Mouse (Mus musculus) bone marrow macrophage, adult 2 months (primary cell): Measurements from ENCODE around the gene Atp10a. TPM values are rescaled to one million over a fixed set of nuclear protein-coding genes. Genes with fewer than 3 reads are reported as not detected.

Source experiments
- H3K27ac ChIP-seq: 2 replicates; pipeline ENCODE4 v1.5.1; 2012; ENCODE audit warnings: low read depth, low read length; ENCODE audit not compliant: insufficient read depth
- H3K4me1 ChIP-seq: 2 replicates; pipeline ENCODE4 v1.6.1; 2012; ENCODE audit warnings: low read length; ENCODE audit not compliant: control insufficient read depth, insufficient read depth
- H3K4me3 ChIP-seq: 2 replicates; pipeline ENCODE4 v1.5.1; 2012; ENCODE audit warnings: mild to moderate bottlenecking, low read length, moderate library complexity; ENCODE audit not compliant: insufficient read depth
- CTCF ChIP-seq: IDR thresholded peaks from 2 replicates; pipeline ENCODE4 v1.5.1; 2012; ENCODE audit warnings: low read depth, mild to moderate bottlenecking, low read length, moderate library complexity
- POLR2A ChIP-seq: IDR thresholded peaks from 2 replicates; pipeline ENCODE4 v1.6.1; 2012; ENCODE audit warnings: mild to moderate bottlenecking, low read depth, low read length, borderline replicate concordance
- polyA plus RNA-seq: library from polyadenylated mRNA; stranded (reverse); fragments of >200 nt; gene quantifications from 2 replicates; pipeline ENCODE4 v1.2.4, GENCODE M21; 2012; ENCODE audit not compliant: missing spikeins, insufficient read depth, insufficient read length

Atp10a gene
- polyA plus RNA-seq: 2.8 and 3.0 TPM in 2 replicates

DNA sequence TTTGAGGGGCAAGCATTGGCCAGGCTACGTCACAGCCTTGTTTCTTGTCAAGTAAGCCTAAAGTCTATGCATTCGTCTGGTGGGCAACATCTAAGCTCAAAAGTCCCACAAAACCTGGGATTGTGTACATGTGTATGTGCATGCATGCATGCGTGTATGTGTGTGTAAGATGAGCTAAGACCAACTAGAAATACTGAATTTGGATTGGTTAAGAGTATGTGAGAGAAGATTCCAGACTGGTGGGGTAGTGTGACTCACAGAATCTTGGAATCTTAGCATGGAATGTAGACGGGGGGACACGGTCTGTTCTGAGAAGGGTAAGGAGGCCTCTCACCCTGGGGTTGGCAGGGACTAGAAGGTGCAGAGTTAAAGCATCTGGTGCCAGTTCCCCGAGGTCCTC, at the start of gene Atp10a:
TSS of gene Atp10a (plus strand) at position 301 of the 400 bp plus-strand sequence.
- H3K4me3 ChIP-seq: no peak within 1 kb of the TSS
- H3K27ac ChIP-seq: no peak within 1 kb of the TSS
- no peak for TF ChIP-seq CTCF
- TF ChIP-seq POLR2A: no peak
- H3K4me1 ChIP-seq: no peaks in the 10 kb centered on the region

DNA sequence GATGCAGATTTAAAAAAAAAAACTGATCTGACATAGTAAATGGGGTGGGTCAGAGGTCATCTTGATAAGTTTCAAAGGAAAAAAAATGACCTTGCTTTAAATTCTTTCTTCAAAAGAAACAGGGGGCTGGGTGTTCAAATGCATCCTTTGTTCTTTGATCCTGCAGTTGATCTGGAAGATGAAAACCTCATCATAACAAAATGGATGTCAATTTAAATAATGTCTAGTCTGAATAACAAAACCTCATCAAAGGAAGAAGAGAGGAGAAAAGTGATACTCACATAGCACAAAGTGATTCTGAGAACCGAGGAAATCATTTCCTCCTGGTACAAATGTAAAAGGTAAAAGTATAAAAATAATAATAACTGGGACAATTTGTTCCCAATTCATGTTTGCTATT, 37.9 kb upstream of the Atp10a start:
- Histone ChIP-seq H3K27ac (no peak overlapping the region), H3K4me1 (no peaks in the 10 kb centered on the region), H3K4me3 (no peak overlapping the region)
- TF ChIP-seq CTCF (no peak), POLR2A (no peak)

DNA sequence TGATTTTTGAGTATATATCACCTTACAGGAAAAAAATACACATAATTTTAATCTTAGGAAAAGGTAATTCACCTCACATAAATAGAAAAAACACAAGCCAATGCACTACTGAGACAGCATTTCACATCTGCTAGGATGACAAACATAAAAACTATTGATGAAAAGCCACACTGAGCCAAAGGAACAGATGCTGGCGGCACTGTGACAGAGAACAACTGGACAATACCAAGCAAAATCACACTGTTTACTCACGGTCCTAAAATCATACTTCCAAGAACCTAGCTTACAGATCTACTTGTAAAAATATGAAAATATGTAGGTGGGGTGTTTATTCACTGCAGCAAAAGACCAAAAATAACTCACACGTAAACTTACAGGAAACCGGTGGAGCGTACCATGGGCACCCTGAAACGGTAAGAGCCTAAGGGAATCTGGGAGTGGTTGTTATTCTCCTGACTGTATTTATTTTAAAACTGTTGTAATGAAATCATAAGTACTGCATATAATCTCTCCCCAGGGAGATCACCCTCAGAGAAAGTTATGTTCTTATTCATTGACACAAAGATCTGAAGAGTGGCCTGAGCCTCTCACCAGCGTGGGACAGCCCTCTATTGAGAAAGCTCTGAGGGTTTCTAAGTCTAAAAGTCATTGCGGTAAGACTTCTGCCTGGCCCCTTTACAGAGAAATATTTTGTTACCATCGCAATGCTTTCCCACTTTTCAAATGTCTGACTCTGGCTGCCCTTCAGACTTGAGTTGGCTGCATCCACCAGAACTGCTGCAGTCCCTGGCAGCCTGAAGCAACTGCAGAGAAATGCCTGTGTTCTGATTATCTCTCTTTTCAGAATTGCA, 29.4 kb upstream of the Atp10a start:
- Histone ChIP-seq H3K4me1 (no peaks in the 10 kb centered on the region), H3K4me3 (no peak overlapping the region), H3K27ac (no peak overlapping the region)
- TF ChIP-seq CTCF: no peak
- TF ChIP-seq POLR2A: no peak

DNA sequence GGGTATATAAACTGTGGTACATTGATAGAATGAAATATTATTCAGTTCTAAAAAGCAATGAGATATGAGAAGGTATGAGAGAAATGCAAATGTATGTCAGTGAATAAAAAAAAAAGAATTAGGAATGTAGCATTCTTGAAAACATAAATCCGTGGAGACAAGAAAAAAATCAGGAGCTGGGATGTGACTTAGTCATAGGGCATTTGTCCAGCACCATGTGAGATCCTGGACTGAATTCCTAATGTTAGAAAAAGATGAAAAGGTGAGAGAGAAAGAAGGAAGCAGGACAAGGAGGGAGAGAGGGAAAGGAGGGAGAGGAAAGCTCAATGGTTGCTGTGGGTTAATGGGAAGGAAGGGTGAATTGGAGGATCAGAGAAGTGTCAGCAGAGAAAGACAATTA, 28.6 kb upstream of the Atp10a start:
- Histone ChIP-seq H3K4me3 (no peak overlapping the region), H3K27ac (no peak overlapping the region), H3K4me1 (no peaks in the 10 kb centered on the region)
- no peak for TF ChIP-seq POLR2A
- TF ChIP-seq CTCF: no peak

DNA sequence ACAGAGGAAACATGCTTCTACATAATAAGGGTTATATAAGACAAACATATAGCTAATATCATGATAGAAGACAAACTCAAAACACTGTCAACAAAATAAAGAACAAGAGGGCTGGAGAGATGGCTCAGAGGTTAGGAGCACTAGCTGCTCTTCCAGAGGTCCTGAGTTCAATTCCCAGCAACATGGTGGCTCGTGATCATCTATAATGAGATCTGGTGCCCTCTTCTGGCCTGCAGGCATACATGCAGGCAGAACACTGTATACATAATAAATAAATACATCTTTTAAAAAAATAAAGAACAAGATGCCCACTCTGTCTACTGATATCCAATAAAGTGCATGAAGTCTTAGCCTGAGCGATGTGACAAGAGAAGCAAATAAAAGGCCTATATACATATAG, 26.7 kb upstream of the Atp10a start:
- no peak overlapping the region for H3K27ac ChIP-seq
- no peaks in the 10 kb centered on the region for H3K4me1 ChIP-seq
- TF ChIP-seq CTCF: no peak
- no peak for TF ChIP-seq POLR2A
- no peak overlapping the region for H3K4me3 ChIP-seq

DNA sequence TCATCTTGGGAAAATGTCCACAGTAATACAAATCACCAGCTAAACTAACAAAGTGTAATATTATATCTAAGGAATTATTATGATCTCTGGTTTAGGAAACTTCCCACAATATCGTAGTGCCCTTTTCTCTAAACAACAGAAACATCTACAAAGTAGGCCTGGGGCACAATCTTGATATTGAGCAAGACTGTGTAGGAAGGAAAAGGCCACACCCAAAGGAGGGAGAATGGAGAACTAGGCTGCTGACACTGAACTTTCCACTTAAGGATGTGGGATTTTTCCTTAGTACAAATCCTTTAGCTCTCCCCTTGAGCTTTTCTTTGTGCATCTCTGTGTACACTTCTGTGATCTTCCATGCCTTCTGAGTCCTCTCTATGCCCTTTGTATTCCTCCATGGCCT, 22.3 kb upstream of the Atp10a start:
- Histone ChIP-seq H3K27ac (no peak overlapping the region), H3K4me1 (no peaks in the 10 kb centered on the region), H3K4me3 (no peak overlapping the region)
- TF ChIP-seq POLR2A (no peak), CTCF (no peak)

DNA sequence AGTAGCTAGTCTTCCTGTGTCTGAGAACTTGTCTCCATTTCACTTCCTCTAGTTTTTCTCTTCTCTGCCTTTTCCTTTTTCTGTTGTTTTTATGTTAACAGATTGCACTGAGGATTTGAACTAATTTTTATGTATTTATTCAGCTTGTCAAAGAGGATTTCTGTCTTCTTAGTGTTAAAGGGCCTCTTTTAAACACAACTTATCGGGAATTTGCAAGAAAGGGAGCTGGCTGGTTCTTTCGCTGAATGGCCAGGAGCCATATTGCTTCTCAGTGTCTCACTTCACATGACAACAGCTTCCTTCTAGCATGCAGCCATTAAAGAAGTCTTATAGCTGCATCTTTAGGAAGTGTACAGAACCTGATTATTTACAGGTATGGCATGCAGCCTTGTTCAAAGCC, 16.3 kb upstream of the Atp10a start:
- Histone ChIP-seq H3K4me3 (no peak overlapping the region), H3K4me1 (no peaks in the 10 kb centered on the region), H3K27ac (no peak overlapping the region)
- TF ChIP-seq CTCF: no peak
- no peak for TF ChIP-seq POLR2A

DNA sequence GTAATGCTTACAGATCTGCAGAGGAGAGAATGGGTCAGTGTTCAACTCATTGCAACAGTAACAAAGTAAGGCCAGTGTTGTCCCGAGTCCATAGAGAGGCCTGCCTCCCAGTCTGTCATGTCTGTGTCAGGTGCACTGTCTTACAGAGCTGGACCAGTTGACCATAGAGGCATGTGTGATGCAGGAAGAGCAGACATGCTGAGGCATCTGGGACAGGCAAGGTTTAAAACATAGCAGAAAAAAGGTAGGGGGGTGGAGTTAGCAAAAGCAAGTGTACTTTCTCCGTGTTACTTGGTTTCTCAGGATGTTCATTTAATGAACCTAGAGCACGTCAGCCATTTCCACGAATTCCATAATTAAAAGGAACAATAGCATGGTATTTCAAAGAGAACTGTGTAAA, 15.5 kb upstream of the Atp10a start:
- TF ChIP-seq CTCF (no peak), POLR2A (no peak)
- no peak overlapping the region for H3K27ac ChIP-seq

DNA sequence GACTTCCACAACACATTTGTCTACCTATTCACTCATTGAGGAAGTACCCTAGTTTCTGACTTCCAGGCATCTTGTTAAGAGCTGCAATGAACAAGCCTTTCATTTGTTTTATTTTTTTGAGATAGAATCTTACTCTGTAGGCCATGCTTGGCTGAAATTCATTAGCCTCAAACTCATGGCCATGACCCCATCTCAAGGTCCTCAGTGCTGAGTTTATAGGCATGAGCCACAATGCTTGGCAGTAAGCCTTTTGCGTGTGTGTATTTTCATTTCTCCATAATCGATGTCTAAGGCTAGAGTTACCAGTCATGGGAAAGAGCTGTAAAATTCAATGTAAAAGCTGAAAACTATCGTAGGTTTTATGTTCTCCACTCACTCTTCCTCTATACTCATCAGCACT, 14.1 kb upstream of the Atp10a start:
- no peak overlapping the region for H3K27ac ChIP-seq
- no peak overlapping the region for H3K4me3 ChIP-seq
- TF ChIP-seq POLR2A (no peak), CTCF (no peak)
- no peaks in the 10 kb centered on the region for H3K4me1 ChIP-seq

More for the DNA sequence above, 15.5 kb upstream of the Atp10a start:
- no peaks in the 10 kb centered on the region for H3K4me1 ChIP-seq
- H3K4me3 ChIP-seq: no peak overlapping the region

DNA sequence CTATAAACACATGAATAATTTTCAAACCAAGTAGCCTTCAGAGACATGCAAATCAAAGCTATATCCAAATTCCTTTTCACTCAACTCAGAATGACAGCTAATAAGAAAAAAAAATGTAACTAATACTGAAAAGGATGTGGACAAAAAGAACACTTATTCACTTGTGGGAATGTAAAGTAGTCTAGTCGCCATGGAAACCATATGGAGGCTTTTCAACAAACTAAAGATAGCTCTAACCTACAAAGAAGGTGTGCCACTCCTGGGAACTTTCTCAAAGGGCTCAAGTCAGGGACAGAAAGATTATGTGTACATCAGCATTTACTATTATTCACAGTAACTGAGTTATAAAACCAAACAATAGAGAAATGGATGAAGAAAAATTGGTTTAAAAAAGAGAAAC, 8.6 kb upstream of the Atp10a start:
- TF ChIP-seq CTCF (no peak), POLR2A (no peak)

More for the DNA sequence above, 8.6 kb upstream of the Atp10a start:
- Histone ChIP-seq H3K27ac (no peak overlapping the region), H3K4me3 (no peak overlapping the region), H3K4me1 (no peaks in the 10 kb centered on the region)
